Mouse (Mus musculus) frontal cortex, postnatal 10 days (tissue): ENCODE results near the gene Xbp1.
"Not testable (repeated sequence)": the region's sequence is repeated elsewhere in the genome, so short reads cannot be mapped to it uniquely, and the experiment has no call there.

Source experiments
- DNase-seq, 2 experiments: peaks; one replicate each; pipeline ENCODE4 v3.0.0; 2022; ENCODE audit warnings: low spot score in 2 of 2, mixed read lengths in 1 of 2

Gene Xbp1

GRCm38 (mm10) chr11:5502351-5503051, 18.0 kb upstream of the Xbp1 start:
- DNase-seq, result no peak

DNA sequence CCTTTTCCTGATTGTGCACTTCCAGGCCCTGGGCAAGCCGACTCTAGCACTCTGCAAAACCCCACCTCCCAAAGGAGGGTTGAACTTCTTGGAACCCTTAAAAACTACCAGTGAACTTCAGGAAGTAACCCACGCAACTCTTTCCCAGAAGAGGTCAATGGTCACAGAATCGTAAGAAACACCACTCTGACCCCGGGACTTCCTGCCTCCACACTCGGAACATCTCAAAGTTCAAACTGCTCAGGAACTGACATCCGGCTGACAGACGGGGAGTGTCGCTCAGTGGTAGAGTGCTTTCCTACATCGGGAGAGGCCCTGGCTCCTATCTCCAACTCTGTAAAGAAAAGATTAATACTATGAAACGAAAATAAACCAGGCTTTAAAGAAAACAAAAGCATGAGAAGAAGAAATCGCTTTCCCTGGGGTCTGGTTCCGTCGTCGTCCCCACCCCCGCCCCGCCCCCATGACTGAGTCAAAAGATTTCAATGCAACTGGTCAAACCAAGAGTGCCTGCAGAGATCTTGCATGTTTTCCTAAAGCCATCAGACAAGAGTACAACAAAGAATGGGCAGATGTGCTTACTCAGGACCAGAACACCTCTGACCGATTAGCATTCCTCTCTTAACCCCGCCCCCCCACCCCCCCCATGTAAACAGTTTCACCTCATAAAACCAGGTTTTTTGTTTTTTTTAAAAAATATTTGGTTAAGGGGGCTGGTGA, 14.4 kb upstream of the Xbp1 start:
- no peak for DNase-seq

- DNase-seq, result no peak
Observed at GRCm38 (mm10) chr11:5509215-5510098, 11.0 kb upstream of the Xbp1 start.

DNA sequence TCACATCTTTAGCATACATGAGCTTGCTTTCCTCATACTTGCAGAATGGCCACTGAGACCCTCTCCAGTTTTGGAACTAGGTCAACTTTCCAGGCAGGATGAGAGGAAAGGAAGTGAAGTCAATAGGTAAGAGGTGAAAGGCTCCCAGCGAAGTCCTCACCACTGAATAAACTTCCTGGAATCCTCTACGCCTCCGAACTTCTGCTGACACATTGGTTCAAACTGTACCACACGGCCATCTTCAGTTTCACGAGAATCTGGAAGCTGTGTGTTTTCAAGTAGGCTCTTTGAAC, 10.4 kb upstream of the Xbp1 start:
- no peak for DNase-seq

- not testable (repeated sequence) for DNase-seq
Observed at GRCm38 (mm10) chr11:5510686-5511085, 9.8 kb upstream of the Xbp1 start.

DNA sequence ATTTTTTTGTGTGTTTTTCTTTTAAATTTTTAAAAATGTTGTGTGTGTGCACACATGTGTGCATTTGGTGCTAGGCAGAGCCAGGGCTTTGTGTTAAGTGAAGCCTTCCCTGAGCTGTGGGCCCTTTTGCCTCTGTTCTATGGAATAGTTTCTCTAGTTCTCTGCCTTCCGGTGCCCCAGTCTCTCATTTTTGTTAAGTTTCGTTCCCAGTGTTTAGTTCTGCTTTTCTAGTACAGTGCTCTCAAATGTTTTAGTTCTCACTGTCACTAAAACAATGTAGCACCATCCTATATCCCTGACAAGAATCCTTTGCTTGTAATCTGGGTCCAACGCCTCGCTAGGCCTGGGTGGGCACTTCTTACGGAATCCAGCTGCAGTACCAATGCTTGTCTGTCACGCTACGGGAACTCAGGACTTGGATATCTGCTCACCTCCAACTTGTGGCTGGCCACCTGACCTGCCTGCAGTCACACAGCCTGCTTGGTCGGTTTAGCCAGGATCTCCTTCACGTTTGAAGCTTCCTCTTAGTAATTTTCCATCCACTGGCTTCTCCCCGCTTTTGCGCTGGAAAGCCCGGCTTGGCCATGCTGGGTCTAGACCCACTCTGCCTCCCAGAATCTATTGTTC, 8.2 kb upstream of the Xbp1 start:
- no peak for DNase-seq

DNA sequence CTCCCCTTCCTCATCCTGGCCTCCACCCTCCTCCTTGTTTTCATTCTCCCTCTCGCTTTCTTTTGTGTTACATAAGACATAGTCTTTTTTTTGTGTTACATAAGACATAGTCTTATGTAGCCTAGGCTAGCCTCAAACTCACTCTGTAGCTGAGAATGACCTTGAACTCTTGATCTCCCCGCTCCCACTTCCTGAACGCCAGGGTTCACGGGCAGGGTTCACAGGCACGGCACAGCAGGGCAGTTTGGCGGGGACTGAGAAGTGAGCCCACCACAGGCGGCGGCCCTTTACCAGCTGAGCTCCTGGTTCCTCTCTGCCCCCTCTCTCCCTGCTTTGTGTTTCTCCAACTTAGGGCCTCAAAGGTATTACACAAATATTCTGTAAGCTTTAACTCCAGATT, 7.5 kb upstream of the Xbp1 start:
- no peak for DNase-seq

DNA sequence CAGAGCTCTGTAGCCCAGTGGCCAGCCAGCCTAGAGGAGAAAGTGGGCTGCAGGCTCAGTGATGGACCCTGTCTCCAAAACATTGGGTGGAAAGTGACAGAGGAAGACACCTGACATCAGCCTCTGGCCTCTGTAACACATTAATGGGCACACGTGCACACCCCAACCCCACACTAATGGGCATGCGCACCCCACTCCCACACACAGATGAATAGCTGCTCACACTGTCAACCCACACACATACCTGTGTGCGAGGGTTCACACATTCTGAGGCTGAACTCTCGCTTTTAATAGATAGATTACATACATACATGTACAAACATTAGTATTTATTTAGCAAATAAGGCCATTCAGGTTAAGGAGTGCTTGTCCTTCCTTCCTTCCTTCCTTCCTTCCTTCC, 6.4 kb upstream of the Xbp1 start:
- no peak for DNase-seq

DNA sequence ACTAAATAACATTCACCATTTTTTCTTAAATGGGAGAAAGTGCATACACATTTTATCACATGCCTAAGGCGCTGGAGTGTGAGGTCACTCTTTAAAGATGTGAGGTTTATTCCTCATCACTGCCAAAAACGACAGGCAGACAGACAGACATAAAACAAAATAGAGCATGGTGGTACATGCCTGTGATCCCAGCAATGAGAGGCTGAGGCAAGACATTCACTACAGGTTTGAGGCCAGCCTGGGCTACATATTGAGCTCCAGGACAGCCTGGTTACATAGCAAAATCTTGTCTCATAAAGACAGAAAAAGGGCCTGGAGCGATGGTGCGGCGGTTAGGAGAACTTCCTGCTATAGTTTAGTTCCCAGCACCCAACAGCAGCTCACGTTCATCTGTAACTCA, 5.3 kb upstream of the Xbp1 start:
- DNase-seq, result no peak

DNA sequence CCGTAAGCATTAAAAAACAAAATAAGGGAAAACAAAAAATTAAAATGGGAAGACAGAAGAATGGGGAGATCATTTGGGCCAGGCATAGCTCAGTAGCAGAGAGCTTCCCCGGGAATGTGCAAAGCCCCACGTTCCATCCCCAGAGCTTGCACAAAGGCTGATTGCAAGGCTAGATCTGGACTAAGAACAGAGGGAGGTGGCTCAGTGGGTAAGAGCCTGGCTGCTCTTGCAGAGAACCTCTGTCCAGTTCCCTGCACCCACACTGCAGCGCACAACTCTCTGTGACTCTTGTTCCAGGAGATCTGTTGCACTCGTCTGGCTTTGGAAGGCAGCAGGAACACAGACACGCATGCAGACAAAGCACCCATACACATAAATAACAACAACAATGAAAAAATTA, 4.8 kb upstream of the Xbp1 start:
- DNase-seq, result no peak

DNA sequence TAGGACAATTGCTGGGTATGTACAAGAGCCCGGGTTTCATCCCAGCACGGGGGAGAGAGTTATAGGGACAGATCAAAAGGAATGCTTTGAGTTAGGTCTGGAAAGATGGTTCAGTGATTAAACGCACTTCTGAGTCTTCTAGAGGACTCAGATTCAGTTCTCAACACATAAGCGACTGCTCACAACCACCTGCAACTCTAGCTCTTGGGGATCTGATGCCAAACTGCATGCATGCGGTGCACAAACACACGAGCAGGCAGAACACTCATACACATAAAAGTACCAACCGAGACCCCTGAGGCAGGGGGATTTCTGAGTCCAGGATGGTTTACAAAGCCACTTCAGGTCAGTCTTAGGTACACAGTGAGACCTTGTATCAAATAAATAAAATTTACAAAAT, 4.3 kb upstream of the Xbp1 start:
- DNase-seq, result no peak

DNA sequence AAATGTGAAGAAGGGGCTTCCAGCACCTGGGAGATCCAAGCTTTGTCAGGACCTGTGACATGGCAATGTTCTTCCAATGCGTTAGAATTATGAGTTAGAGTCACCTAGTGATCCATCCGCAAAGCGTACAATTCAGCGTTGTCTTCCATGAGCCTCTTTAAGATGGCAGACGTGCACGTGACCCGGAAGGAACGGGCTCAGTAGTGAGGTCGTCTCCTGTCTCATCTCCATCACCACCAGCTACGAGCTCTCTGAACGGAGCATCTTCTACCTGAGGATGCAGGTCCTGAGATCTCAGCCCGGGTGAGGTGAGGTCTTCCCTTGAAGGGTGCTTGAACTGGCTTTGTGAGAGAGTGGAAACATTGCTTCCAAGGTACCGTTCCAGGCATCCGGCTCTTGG, 3.8 kb upstream of the Xbp1 start:
- DNase-seq, result no peak

GRCm38 (mm10) chr11:5517346-5517745, 3.1 kb upstream of the Xbp1 start:
- no peak for DNase-seq

- DNase-seq, result no peak
Observed at GRCm38 (mm10) chr11:5519681-5520080, 778 bp upstream of the Xbp1 start.

- DNase-seq, result no peak
Observed at GRCm38 (mm10) chr11:5521266-5521515, 732 bp downstream of the Xbp1 start.

DNA sequence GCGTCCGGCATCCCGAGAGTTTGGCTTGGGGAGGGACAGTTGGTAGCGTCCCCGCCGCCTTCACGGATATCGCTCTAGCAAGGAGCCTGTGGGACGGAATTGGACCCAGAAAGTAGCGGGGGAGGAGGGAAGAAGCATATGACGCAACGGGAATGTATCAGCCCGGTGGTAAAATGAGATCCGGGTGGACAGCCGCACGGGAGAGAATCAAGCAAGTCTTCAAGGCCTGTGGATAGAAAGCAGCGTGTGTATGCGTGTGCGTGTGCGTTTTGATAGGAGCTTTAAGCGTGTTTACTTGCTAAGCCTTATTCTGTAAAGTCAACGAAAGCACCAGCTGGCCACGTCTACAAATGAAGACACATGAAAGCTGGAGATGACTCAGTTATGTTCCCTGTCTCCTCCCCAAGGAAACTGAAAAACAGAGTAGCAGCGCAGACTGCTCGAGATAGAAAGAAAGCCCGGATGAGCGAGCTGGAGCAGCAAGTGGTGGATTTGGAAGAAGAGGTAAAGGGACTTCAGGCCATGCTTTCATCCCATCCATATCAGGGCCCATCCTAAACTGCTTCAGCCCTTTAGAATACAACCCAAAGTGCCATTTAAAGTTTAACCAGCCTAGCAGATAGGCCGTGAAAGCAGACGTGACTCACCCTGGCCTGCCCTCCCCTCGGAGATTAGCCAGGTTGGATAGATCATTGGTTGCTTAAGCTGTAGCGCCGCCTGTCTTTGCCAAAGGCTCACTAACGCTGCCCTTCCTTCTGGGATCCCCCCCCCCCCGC, 1.2 kb downstream of the Xbp1 start:
- DNase-seq, result peak; percentile 57 to 64

DNA sequence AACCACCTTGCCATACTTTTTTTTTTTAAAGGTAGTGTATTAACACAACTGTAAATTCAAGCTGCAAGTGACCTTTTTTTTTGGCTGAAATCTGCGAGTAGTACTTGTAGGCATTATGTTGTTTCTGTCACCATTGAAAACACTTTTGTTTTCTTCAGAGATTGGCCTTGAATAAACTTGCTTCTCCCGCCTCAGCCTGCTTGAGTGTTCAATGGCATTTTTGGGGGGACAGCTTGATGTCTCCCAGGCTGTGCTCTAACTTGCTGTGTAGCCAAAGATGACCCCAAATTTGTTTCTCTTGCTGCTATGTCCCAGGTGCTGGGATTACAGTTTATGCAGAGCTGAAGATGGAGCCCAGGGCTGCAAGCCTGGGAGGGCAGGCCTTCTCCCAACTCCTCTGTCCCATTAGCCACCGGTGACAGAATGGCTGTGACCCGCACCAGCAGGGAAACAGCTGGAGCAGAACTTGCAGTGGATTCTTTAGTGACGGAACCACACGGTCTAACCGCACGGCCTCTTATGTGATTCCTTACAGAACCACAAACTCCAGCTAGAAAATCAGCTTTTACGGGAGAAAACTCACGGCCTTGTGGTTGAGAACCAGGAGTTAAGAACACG, 2.4 kb downstream of the Xbp1 start:
- no peak for DNase-seq

- no peak for DNase-seq
Observed at GRCm38 (mm10) chr11:5525418-5525817, 5.0 kb downstream of the Xbp1 start.

DNA sequence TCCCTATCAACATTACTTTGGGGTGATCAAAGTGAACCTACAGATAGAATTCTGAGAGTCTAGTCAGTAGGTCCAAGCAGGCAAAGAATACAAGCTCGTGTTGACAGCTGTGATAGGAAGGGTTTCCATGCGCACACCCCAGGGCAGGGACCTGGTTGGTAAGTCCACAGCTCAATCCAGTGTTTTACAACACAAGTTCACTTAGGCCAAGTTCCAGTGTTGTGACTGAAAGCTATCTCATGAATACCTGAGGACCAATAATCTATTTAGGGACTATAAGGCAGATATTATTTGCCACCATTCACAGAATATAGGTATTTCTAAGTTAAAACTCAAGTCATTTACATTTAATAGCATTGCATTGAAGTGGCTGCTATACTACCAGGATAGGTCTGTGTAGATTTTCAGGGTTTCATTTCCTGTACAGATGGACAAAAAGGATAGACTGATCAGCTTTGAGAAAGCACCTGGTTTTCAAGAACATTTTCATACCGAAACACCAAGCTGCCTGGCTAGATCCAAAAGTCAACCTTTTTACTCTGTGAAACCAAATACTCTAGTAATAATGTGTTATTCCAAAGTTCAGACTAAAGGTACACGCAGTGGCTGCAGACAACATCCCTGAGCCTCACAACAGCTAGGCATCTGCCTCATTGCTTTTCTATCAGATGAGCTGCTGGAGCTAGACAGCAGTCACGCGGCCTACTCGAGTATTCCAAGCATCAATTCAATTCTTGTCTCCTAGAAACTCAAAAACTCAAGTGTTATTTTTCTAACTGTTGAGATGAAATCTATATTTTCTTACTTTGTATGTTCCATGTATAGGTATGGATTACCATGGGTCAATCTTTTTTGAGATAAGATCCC, 6.3 kb downstream of the Xbp1 start:
- no peak for DNase-seq

DNA sequence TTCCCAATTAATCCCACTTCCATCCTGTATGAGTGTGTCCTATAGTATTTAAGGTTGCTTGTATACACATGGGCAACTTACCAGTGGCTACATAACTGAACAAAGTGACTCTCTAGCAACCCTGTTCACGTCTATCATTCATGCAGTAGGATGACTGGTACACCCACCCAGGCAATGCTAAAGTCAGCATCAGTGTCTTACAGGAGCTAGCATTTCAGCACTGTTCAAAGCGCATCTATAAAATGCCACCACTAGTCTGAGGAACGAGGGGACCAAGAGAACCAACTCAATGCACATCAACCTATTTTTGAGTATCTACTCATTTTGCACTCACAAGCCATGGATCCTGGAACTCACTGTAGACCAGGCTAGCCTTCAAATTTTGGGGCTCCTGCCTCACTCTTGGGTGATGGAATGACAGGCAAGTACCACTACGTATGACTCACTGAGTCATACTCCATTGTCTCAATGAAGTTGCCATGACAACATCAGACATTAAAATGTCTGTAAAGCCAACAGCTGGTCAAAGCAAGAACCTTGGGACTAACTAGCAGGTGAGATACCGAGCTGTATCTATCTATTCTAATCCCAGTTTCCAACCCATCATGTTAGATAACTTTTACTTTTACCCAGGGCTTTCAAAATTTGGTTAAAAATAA, 7.5 kb downstream of the Xbp1 start:
- DNase-seq, result no peak
